Mouse (Mus musculus): ENCODE results near the gene Dhx32. TPM values are rescaled to one million over a fixed set of nuclear protein-coding genes. Genes with fewer than 3 reads are reported as not detected.

Gene Dhx32
- polyA plus RNA-seq, 2 experiments = 6.8 to 10.6 TPM

DNA sequence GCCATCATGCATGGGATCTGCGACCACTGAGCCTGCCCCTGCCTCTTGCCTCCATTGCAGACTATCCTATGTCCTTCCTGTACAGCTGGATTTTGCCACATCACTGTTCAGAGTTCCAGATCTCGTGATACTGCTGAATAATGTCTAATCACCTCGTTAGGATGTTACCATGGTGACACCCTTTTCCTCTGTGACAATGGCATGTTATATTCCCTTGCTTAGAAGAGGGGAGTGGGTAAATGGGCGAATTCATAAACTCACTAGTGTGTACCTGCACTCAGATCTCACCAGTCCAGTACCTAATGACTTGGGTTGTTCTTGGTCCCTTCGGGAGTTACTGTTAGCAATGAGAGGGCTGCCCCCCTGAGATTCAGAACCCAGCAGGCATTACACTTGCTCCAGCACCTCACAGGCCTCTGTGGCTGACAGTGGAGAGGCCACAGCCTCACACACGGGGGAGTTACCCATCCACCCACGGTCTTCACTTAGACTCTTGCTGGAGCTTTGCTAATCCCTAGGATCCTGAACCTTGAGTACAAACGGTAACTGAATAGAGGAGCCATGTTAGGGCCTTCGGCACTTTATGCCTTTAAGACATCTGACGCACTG lies 17.2 kb downstream of the Dhx32 start:
- no peak overlapping the region for H3K4me2 ChIP-seq (ENCODE audit: low read depth)
- no peak overlapping the region for H3K4me3 ChIP-seq (ENCODE audit: insufficient read depth in 1 of 2, low read depth in 2 of 2, low read length in 2 of 2)
- H3K4me1 ChIP-seq (replicated peaks; ENCODE audit: control insufficient read depth in 2 of 2, insufficient read depth in 2 of 2, low read length in 1 of 2) = no peaks in the 10 kb centered on the region
- H3K36me3 ChIP-seq (replicated peaks; ENCODE audit: control insufficient read depth, insufficient read depth, low read depth) = no peaks in the 10 kb centered on the region
- H3K9me3 ChIP-seq (ENCODE audit: control insufficient read depth, low read length) = peaks cover 2% of the 10 kb centered on the region; the same call in 1 of the 2 replicates
- ATAC-seq (ENCODE audit: insufficient read depth) (no peak), DNase-seq (ENCODE audit: low read depth in 3 of 3, low spot score in 3 of 3) (no peak)
- no peaks in the 10 kb centered on the region for H3K27me3 ChIP-seq (ENCODE audit: control insufficient read depth, insufficient read depth, low read length)
- TF ChIP-seq CTCF (IDR thresholded peaks at IDR 0.05; ENCODE audit: low read depth) (no peak), EP300 (IDR thresholded peaks at IDR 0.05; ENCODE audit: low read depth) (no peak)
- no peak overlapping the region for H3K9ac ChIP-seq (replicated peaks)
- 68% methylated on average over 10 of the region's 10 CpGs for WGBS (ENCODE audit: insufficient replicate concordance)
- no peak overlapping the region for H3K27ac ChIP-seq

DNA sequence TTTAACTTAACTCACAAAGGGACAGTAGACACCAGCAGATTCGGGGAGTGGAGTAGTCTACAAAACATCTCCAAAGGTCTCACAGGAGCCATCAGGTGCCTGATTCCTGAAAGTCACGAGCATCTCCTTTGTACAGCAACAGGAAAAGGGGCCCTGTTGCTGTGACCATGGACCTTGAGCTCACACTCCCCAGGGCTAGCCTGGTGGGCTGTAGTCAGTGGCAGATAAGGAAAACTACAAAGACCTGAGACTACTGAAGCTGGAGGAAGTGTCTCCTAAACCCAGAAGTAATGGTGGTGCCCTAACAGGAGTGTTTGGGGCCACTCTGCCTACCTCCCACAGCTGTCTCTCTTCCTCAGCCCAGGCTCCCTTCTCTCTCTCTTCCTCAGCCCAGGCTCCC lies 18.1 kb downstream of the Dhx32 start:
- no peak overlapping the region for H3K27ac ChIP-seq
- H3K9ac ChIP-seq (replicated peaks) = no peak overlapping the region
- no peak for ATAC-seq (ENCODE audit: insufficient read depth)
- no peaks in the 10 kb centered on the region for H3K4me1 ChIP-seq (replicated peaks; ENCODE audit: control insufficient read depth in 2 of 2, insufficient read depth in 2 of 2, low read length in 1 of 2)
- no peak overlapping the region for H3K4me2 ChIP-seq (ENCODE audit: low read depth)
- peaks cover 2% of the 10 kb centered on the region; the same call in 1 of the 2 replicates for H3K9me3 ChIP-seq (ENCODE audit: control insufficient read depth, low read length)
- 40% methylated on average over 2 of the region's 2 CpGs for WGBS (ENCODE audit: insufficient replicate concordance)
- no peaks in the 10 kb centered on the region for H3K36me3 ChIP-seq (replicated peaks; ENCODE audit: control insufficient read depth, insufficient read depth, low read depth)
- no peak for TF ChIP-seq EP300 (IDR thresholded peaks at IDR 0.05; ENCODE audit: low read depth)
- no peak for TF ChIP-seq CTCF (IDR thresholded peaks at IDR 0.05; ENCODE audit: low read depth)
- DNase-seq (ENCODE audit: low read depth in 3 of 3, low spot score in 3 of 3) = no peak
- H3K4me3 ChIP-seq (ENCODE audit: insufficient read depth in 1 of 2, low read depth in 2 of 2, low read length in 2 of 2) = no peak overlapping the region
- no peaks in the 10 kb centered on the region for H3K27me3 ChIP-seq (ENCODE audit: control insufficient read depth, insufficient read depth, low read length)

DNA sequence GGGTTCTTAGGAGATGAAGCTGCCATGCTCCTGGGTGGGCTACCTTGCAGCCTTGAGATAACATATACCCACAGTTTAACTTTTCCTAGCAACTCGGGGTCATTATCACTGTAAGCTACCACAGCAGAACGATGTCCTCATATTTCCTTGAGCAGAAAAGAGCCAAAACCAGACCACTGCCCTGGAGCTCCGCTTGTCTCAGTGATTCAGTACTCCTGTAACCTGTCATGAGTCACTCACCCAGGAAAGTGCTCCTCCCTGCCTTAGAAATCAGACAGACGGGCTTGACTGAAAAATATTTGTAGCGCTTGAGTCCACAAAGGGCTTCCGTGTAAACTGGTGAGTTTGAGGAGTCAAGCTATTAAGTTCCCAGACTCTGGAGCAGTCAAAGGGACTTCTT lies 19.8 kb downstream of the Dhx32 start:
- WGBS (ENCODE audit: insufficient replicate concordance) = 63% methylated on average over 6 of the region's 6 CpGs

DNA sequence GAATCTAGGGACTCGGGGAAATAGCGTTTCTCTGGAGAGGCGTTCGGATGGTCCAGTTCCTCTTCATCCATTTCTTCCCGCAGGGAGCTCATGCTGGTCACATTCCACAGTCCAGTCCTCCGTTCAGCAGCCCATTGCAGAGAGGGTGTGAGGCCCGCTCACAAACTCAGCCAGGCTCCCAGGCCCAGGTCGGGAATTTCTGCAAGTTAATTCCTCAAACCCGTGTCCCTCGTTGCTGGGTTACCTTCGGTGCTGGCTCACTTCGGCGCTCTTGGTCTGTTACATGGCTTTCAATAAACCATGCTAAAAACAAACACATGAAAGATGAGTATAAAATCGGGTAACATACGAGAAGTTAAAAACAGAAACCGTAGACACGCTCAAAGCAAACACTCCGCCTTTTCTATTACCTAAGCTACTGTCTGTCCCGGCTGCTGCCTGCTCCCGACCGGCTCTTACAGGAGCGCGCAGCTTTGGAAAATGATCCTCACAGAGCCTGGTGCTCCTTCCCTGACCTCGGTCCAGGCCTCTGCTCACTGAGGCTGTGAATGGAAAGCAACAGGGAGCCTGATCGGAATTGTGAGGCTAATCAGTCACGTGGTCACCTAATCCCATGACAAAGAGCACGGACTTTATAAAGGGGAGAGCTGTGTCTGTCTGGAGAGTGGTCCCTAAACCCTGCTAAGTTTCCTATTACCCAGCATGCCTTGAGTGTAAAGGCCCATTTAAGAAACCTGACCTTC lies 22.7 kb downstream of the Dhx32 start:
- no peaks in the 10 kb centered on the region for H3K36me3 ChIP-seq (replicated peaks; ENCODE audit: control insufficient read depth, insufficient read depth, low read depth)
- no peak overlapping the region for H3K4me3 ChIP-seq (ENCODE audit: insufficient read depth in 1 of 2, low read depth in 2 of 2, low read length in 2 of 2)
- H3K4me2 ChIP-seq (ENCODE audit: low read depth) = peak overlapping the region; percentile 25
- H3K9ac ChIP-seq (replicated peaks) = no peak overlapping the region
- H3K27ac ChIP-seq = no peak overlapping the region
- peaks cover 2% of the 10 kb centered on the region; the same call in 1 of the 2 replicates for H3K9me3 ChIP-seq (ENCODE audit: control insufficient read depth, low read length)
- no peaks in the 10 kb centered on the region for H3K27me3 ChIP-seq (ENCODE audit: control insufficient read depth, insufficient read depth, low read length)
- ATAC-seq (ENCODE audit: insufficient read depth) (no peak), DNase-seq (ENCODE audit: low read depth in 3 of 3, low spot score in 3 of 3) (no peak)
- no peak for TF ChIP-seq CTCF (IDR thresholded peaks at IDR 0.05; ENCODE audit: low read depth)
- TF ChIP-seq EP300 (IDR thresholded peaks at IDR 0.05; ENCODE audit: low read depth) = no peak
- 62% methylated on average over 27 of the region's 27 CpGs for WGBS (ENCODE audit: insufficient replicate concordance)
- H3K4me1 ChIP-seq (replicated peaks; ENCODE audit: control insufficient read depth in 2 of 2, insufficient read depth in 2 of 2, low read length in 1 of 2) = no peaks in the 10 kb centered on the region; a peak in 1 of 4 replicates

More for the DNA sequence above, 19.8 kb downstream of the Dhx32 start:
- peaks cover 2% of the 10 kb centered on the region; the same call in 1 of the 2 replicates for H3K9me3 ChIP-seq (ENCODE audit: control insufficient read depth, low read length)
- H3K27ac ChIP-seq = no peak overlapping the region
- H3K4me2 ChIP-seq (ENCODE audit: low read depth) = no peak overlapping the region
- no peaks in the 10 kb centered on the region for H3K36me3 ChIP-seq (replicated peaks; ENCODE audit: control insufficient read depth, insufficient read depth, low read depth)
- no peak for DNase-seq (ENCODE audit: low read depth in 3 of 3, low spot score in 3 of 3)
- H3K9ac ChIP-seq (replicated peaks) = no peak overlapping the region
- H3K4me3 ChIP-seq (ENCODE audit: insufficient read depth in 1 of 2, low read depth in 2 of 2, low read length in 2 of 2) = no peak overlapping the region
- no peaks in the 10 kb centered on the region; a peak in 1 of 4 replicates for H3K4me1 ChIP-seq (replicated peaks; ENCODE audit: control insufficient read depth in 2 of 2, insufficient read depth in 2 of 2, low read length in 1 of 2)
- ATAC-seq (ENCODE audit: insufficient read depth) = no peak
- H3K27me3 ChIP-seq (ENCODE audit: control insufficient read depth, insufficient read depth, low read length) = no peaks in the 10 kb centered on the region
- TF ChIP-seq EP300 (IDR thresholded peaks at IDR 0.05; ENCODE audit: low read depth) (no peak), CTCF (IDR thresholded peaks at IDR 0.05; ENCODE audit: low read depth) (no peak)

DNA sequence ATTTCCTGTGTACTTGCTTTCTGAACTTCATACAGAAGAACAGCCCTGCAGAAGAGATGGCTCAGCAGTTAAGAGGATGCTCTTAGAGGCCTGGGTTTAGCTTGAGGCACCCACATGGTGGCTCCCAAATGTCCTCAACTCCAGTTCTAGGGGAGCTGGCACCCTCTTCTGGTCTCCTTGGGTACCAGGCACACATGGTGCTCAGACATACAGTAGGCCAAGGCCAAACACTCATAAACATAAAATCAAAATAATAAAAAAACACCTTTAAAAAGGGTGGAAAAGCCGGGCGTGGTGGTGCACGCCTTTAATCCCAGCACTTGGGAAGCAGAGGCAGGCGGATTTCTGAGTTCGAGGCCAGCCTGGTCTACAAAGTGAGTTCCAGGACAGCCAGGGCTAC lies 23.8 kb downstream of the Dhx32 start:
- Histone ChIP-seq H3K4me3 (ENCODE audit: insufficient read depth in 1 of 2, low read depth in 2 of 2, low read length in 2 of 2) (no peak overlapping the region), H3K4me1 (replicated peaks; ENCODE audit: control insufficient read depth in 2 of 2, insufficient read depth in 2 of 2, low read length in 1 of 2) (no peaks in the 10 kb centered on the region; a peak in 1 of 4 replicates), H3K4me2 (ENCODE audit: low read depth) (no peak overlapping the region), H3K27ac (no peak overlapping the region), H3K9ac (replicated peaks) (no peak overlapping the region), H3K36me3 (replicated peaks; ENCODE audit: control insufficient read depth, insufficient read depth, low read depth) (no peaks in the 10 kb centered on the region), H3K9me3 (ENCODE audit: control insufficient read depth, low read length) (peaks cover 2% of the 10 kb centered on the region; the same call in 1 of the 2 replicates), H3K27me3 (ENCODE audit: control insufficient read depth, insufficient read depth, low read length) (no peaks in the 10 kb centered on the region)
- no peak for ATAC-seq (ENCODE audit: insufficient read depth)
- TF ChIP-seq EP300 (IDR thresholded peaks at IDR 0.05; ENCODE audit: low read depth) (no peak), CTCF (IDR thresholded peaks at IDR 0.05; ENCODE audit: low read depth) (peak; percentile 47)
- WGBS (ENCODE audit: insufficient replicate concordance) = 92% methylated on average over 5 of the region's 5 CpGs
- no peak for DNase-seq (ENCODE audit: low read depth in 3 of 3, low spot score in 3 of 3)

Data from liver, embryonic 14.5 days (tissue).